Mouse (Mus musculus) heart, adult 2 months (tissue): ENCODE results near the gene Tiam2.

Experiments
- CTCF ChIP-seq: fragments of 200-600 bp; IDR thresholded peaks from 2 replicates; pipeline ENCODE4 v1.8.1; 2022; ENCODE audit warnings: antibody characterized with exemption, mild to moderate bottlenecking, moderate library complexity
- POLR2A ChIP-seq: fragments of 200-500 bp; IDR thresholded peaks from 2 replicates; pipeline ENCODE4 v1.6.1; 2011; ENCODE audit warnings: mild to moderate bottlenecking, low read depth, low read length, control low read depth; ENCODE audit not compliant: insufficient read depth

DNA sequence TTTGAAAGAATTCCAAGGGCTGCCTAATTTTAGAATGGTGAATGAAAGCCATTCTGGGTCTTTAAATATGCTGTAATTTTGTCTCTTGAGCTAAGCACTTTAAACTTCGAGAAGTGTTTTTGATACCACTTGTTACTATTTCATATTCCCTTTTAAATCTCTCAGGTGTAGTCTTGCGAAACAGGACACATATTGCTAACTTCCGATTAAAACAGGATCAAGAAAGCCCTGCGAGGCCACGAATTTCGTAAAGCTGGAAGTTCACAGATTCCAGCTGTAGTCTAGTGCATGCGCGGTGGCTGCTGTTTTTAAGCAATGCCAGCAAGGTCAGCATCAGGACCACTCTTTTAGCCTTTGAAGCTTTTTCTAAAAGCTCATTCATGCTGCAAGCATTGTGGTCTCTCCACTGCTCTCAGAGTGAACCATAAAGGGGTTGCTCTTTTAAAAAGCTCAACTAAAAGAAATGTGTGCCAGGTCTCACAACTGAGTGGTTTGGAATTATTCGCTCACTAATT is 232.0 kb downstream of the Tiam2 start:
- no peak for TF ChIP-seq POLR2A
- no peak for TF ChIP-seq CTCF
